Mouse (Mus musculus) liver, postnatal 0 days (tissue): ENCODE measurements around the gene Psip1.

Experiments
- CTCF ChIP-seq: sonication (generic); IDR thresholded peaks from 2 replicates; pipeline ENCODE4 v1.5.1; 2016; ENCODE audit warnings: antibody characterized with exemption, low read depth
- EP300 ChIP-seq: IDR thresholded peaks from 2 replicates; pipeline ENCODE4 v1.6.1; 2016; ENCODE audit warnings: antibody characterized with exemption, low read depth, mild to moderate bottlenecking

DNA sequence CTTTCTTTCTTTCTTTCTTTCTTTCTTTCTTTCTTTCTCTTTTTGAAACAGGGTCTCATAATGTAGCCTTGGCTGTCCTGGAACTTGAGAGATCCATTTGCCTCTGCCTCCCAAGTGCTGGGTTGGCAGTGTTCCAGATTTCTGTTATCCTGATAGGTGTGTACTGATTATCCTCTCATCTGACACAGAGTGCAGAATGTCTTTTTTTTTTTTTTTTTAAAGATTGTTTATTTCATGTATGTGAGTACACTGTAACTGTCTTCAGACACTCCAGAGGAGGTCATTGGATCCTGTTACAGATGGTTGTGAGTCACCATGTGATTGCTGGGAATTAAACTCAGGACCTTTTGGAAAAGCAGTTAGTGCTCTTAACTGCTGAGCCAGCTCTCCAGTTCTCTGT, 33.5 kb upstream of the Psip1 start:
- TF ChIP-seq CTCF (no peak), EP300 (no peak)
